Mouse (Mus musculus) left cerebral cortex, adult 8-10 months (tissue): ENCODE measurements around the gene Clybl. TPM values are rescaled to one million over a fixed set of nuclear protein-coding genes. Genes with fewer than 3 reads are reported as not detected.

ENCODE experiments used
- DNase-seq, 2 experiments: peaks; one replicate each; pipeline ENCODE4 v3.0.0; 2022; ENCODE audit warnings: low spot score in 2 of 2
- total RNA-seq, 4 experiments: library from RNA; stranded (reverse); gene quantifications; 2 replicates each; pipeline ENCODE4 v1.2.4; 2022

Clybl gene
- total RNA-seq, 4 experiments from 2014 or later: 25.2 to 32.9 (median 27.3) TPM

DNA sequence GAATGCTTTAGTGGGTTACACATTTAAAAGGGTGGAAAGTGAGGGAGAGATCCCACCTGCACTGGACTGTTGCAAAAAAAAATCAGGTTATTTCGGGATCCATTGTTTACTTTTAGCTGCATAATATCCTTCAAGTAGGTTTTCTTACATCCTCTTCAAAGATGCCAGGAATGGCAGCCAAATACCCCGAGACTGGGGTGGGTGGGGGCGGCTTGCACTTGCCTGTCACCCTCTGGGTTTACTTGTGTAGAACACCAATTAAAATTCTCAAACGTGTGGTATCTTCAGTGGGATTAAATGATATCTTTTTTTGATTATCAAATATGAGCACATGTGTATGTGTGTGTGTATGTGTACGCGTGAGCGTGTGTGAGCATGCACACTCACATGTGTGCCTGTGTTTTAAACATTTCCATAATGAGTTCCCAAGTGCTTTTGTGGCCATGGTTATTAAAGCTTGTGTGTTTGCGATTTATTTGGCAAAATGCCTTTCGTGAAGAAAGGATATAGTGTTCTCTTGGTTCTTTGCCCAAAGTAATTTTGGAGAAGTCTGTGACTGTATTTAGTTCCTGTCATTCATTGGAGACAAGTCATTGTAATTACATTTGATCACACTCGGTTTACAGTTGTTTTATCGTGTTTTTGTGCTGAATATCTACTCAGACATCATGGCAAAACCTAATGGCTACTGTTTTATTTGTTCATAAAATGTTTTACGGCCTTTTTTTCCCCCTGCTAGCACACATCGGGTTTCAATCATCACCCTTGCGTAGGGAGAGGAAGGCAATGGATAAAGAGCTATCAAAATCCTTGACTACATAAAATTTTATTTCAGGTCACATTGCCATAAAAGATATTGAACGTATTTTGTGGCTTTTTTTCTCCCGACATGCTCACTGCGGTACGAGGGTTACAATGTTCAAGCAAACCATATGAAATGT is 65.7 kb downstream of the Clybl start:
- no peak for DNase-seq

DNA sequence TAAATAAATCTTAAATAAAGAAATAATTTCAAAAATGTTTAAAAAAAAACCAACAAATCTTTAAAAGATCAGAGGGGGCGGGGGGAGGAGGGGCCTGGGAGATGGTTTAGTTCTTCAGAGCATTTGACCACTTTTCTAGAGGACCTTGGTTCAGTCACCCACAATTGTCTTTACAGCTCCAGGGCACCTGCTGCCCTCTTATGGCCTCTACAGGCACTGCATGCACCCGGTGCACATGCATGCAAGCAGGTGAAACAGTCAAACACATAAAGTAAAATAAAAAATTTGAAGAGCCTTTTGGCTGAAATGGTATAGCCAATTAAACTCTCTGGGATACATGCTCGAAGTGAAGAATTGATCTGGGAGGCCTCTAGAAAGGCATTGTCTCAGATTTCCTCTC is 67.6 kb downstream of the Clybl start:
- no peak for DNase-seq

DNA sequence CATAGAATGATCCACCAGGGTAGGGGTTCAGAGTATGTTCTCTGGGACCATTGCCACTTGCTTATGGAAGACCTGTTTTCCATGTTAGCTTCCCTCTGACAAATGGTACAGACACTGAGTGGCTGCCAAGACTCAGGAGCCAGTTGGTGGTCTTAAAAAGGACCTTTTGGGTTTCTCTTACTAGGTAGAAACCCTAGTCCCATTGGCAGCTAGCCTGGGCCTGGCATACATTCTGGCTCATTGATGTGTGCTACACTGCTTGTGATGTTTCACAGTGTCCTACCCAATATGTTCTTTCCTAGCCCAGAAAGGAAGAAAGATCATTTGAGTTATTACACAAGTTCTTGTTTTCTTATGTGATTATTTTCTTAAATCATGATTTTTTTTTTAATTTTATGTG is 69.8 kb downstream of the Clybl start:
- DNase-seq: no peak

DNA sequence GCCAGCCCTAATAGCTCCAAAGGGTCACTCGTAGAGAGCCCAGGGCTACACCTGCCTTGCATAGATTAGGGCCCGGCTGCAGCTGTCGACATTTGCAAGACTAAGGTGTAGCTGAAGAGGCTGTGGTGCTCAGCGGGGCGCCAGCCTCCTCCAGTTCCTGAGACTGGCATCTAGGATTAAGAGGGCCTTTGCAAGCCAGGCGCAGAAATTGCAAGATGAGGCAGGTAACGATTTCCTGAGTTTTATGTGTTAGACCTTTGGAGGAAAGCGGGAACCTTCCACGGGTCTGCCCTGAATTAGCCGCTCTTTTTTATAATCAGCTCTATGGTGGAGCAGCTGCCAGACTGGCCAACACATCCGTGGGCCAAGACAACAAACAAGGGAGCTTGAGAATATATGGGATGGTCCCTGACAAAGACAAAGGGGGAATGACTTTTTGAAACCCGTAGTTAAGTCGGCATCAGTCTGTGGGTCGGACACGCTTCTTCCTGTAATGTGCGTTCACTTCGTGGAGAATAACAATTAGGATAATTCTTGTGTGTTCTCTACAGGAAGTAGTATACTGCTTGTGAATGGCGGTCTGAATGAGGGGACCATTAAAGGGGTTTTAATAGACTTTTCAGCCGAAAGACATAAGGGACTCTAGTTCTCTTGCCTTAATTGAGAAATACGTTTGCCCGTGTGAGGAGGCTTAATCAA is 74.2 kb downstream of the Clybl start:
- DNase-seq: no peak

DNA sequence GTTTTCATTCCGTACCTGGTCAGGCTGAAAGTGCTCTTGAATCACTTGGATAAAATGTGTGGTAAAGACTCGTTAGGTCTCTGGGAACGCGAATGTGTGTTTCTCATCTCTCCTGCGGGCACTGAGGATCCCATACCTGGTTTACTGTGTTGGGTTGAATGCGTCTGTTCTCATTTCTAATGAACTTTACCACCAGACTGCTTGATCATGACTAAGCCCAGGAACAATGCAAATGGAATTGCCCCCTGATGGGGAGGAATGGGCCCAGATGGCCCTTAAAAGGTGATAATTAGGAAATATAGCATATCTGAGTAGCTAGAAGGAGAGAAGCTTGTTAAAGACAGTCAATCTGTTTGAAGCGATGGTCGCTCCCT is 74.7 kb downstream of the Clybl start:
- DNase-seq: no peak

DNA sequence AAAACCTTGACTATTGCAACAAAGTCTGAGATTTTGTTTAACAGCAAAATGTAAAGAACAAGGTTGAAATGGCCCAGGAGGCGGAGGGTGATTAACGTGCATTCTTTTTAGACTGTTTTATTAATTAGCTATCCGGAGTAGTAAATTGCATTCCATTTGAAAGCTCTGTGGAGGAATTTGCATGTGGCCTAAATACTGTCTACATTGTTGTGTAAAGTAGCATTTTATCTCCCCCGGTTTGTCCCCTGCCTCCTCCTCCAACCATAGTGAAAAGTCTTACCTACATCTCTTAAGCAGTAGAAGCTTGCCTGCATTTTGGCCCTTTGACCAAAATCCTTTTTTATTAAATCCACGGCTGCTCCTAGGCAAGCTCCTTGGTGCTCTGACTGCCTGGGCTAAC is 76.8 kb downstream of the Clybl start:
- DNase-seq: no peak

DNA sequence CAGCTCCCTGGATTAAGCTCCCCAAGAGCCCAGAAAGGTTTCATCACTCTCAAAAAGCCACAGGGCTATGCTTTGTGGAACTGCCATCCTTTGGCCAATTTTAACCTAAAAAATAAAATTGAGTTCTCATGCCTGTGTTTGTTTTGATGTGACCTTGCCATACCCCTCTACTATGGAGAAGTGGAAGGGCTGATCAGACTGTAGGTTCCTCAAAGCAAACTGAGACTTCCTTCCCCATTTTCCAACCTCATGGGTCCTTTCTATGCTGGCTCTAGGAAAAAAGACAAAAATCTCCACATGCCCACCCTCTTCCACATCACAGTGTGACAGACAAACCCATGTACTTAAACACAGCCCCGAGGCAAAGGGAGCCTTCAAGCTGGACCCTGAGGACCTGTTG is 79.7 kb downstream of the Clybl start:
- DNase-seq: no peak

DNA sequence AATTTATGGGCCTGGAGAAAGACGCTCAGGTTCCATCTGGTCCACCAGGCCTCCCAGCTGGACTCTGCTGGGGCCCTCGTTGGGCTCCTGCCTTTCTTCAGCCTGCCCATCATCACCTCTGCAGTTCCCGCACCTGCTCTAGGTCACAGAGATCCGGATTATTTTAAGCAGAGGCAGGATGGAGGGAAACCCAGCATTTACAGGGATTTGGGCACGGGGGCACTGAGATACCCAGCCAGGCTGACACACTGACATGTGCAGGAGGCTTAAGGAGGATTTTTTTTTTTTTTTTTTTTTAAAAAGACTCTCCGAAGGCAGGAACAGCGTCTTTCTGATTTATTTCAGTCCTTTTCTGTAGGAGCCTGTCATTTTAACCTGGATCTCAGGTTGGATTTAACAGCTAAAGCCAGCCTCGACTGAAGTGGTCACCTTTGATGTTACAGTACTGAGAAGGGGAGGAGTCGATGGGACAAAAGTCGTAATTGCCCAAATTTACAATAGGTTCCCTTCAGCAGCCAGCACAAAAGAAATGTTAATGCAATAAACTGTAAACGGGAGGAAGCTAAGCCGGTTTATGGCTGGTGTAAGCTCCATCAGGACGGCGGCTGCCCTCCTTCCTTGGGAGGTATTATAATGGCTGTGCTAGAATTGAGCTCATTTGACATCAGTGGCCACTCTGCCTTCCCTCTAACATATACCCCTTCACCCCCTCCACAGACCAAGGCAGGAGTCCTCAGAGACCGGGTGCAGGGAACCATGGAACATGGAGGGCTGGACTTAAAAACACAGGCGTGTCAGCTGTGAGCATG is 81.6 kb downstream of the Clybl start:
- no peak for DNase-seq

DNA sequence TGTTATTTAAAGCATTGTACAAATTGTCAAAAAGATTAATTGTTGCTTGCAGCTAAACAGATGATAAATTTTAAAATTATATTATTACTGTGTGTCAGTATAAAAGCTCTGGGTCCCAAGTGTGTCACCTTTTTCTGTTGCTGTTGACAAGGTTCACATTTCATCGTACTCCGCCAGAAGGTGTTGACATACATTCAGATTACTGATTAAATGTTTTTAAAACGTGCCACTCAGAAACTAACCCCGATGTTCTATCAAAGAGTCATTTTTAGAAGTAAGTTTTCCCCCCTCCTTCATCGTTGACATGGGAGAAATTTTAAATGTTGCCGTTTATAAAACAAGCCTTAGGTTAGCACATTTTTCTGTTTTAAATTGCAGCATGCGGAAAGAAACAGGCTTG is 83.7 kb downstream of the Clybl start:
- DNase-seq: no peak

DNA sequence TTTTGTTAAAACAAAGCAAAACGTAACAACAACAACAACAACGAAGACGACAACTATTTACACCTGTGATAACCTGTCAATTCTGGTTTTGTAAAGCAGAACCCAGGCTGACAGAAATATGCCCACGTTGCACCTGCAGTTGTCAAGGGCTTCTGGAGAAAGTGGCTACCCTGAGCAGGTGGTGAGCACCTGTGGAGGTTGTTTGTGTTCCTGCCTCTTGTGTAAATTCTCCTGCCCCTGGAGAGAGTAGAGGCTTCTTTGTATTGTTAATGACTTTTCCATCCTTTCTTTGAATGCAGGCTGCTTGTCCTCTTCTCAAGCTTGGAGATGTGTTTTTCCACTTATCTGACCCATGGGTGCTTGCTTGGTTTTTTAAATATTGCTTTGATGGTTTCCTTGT is 86.1 kb downstream of the Clybl start:
- no peak for DNase-seq

DNA sequence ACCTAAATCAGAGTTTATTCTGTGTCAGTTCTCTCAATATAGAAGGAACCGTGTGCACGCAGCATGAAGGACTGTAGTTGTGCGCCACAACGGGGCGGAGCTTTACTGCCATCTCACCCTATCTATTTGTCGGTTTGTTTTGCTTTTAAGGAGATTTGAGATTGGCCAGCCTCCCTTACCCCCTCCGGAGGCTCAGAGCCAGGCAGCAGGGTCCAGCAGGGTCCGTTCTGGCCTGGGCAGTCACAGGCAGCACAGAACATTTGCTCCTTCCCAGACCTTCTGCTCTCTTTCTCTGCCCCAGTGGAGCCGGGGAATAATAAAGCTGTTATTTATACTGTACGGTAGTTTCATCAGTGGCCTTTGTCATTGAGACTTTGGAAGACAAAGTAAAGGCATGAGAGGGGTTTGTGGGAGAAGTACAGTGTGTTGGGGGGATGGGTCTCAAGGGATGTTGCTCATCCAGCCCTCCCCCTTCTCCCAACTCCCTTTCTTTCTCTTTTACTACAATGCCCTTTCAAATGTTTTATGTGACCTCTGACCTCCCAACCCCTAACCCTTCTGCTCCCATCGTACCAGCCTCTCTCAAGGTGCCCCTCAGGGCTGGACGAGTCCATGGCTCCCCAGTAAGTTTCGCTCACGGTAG is 89.7 kb downstream of the Clybl start:
- no peak for DNase-seq

DNA sequence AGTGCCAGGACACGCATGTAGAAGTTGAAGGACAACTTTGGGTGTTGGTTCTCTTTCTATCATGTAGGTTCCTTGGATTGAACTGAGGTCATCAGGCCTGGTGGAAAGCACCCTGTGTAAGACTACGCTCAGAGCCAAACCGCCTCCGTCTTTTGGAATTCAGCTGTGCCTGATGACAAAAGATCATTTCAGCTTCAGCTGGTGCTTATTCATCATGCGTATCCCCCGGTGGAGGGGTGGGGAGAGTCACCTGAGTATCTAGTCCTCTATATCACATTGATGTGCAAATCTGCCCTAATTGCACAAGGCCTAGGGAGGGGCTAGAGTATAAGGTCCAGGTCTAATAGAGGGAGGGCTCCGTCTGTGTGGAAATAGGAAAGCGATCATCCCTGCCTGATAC is 95.6 kb downstream of the Clybl start:
- no peak for DNase-seq

DNA sequence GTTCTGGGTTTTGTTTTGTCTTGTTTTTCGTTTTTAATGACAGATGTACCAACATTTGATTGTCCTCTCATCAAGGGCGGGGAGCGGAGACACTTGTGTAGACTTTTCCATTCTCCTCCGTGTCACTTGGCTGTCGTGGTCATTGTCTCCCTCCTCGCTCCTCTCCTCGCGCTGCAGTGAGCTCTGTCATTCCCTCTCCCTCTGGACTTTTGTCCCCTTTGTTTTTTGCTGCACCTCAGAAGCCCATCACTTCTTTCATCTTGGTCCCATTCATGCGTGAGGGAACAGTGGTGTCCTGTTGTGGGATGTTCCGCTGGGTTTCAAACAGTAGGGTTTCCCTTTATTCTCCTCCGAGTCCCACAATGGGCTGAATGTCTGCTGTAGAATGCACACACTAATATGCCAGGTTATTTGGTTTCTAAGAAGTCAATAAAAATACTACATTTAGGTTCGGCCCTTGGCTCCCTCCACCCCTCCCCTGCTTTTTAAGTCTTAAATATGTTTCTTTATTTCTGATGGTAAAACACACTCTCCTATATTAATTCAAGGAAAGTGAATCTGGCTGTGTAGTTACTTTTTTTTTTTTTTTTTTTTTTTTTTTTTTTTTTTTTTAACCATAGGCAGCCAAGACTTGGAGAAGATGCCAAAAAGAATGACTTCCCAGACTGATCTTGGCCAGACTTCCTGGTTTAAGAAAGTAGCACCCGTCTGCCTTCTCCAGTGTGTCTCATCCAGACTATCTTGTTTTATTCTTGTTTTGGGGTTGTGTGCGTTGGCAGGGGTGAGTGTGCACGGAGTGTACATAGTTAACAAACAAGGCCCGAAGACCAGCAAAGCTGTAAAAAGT is 98.2 kb downstream of the Clybl start:
- DNase-seq: no peak

DNA sequence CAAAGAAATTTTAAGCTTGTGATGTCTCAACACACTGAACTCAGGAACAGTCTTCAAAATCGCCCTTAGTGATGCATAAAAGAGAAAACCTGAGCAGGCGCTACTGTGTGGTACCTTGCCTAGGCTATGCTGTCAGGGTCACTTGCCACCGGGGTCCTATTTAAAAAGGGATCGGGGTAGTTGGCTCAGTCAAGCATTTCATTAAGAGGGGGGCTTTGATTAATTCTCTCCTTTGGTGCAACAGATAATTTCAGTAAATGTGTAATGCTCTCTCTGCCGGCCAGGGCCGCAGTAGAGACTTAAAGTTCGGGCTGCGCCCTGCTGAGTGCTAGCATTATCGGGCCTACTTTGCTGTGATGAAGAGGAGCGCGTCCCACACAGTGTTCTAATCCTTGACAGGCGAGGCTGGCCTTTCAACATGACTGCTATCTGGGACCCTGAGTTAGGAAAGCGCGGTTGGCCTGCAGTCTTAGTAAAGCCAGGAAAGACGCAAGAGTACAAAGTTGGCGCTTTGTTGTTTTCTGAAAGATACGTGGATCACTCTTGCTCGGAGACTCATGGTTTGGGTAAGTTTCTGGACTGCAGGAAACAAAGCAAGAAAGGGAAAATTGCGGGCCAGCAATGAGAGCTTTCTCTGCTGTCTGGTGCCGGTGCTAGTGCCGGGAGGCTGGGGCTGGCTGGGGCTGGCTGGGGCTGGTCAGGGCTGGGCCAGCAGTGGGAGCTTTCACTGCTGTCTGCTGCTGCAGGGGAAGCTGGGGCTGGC is 99.0 kb downstream of the Clybl start:
- no peak for DNase-seq

DNA sequence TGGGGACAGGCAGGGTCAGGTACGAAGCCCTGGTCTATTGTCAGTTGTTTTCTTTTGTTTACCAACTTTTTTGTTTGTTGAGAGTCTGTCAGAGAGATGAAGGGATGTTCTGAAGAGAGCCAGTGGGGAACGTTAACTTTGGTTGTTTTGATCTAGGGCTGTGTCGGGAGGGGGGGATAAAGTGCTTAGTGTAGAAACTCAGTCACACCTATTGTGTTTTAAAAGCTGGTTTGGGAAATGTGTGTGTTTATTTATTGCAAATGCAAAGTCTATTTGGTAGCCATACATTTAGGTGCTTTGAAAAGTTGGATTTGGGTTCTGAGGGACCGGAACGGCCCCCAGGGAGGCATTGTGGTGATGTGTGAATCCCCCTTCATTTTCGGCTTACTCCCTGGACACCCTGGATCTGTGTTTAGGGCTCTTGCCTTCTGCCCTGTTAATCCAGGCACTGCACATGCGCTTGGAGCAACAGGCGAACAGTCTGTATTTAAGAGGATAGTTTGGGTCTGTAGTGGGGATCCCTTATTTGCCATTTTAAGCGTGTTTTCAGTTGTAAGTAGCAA is 99.6 kb downstream of the Clybl start:
- DNase-seq: no peak

DNA sequence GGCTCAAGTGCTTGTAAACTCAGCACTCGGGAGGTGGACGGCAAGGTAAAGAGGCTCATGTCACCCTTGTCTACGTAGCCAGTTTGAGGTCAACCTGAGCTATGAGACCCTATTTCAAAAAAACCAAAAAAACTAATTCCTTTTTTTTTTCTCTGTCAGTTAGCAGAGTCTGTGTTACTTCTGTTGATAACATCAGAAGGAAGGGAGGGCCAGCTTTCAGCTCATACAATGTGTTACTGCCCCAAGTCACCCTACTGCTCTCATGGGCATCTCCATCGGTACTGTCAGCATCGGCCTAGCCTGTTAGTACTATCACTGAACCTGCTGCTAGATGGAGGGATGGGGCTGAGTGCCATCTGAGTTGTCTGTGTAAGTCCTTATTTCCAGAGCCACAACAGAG is 102.5 kb downstream of the Clybl start:
- DNase-seq: no peak

DNA sequence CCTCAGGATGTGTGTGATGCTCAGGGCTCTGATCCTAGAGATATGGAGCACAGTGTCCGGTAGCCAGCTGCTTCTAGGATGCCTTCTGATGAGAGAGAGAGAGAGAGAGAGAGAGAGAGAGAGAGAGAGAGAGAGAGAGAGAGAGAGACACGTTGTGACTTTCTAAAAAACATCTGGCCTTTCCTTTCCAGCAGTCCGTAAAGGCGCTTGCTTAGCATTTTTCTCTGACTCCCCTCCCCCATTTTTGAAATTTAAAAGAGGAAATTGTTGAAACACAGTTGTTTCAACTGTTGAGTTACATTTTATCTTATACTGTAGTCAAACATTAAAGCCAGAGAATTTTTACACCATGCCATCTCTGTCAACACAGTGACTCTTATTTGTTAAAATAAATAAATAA is 114.9 kb downstream of the Clybl start:
- DNase-seq: no peak

DNA sequence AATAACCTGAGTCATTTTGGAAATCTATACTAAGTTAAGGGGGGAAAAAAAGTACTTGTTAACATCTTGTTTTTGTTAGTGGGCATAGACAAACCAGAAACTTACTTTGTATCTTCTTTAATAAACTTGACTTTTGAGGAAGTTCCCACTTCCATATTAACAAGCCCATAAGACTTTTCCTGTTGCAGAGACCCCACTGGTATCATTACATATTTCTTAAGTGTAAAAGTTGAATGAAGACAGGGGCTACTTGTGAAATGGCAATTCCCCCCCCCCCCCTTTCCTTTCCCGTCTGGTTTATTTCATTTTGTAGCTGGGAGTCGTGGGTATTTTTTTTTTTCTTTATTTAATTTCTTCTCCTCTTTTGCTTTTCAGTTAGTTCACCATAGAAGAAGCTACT is 115.4 kb downstream of the Clybl start:
- DNase-seq: no peak

DNA sequence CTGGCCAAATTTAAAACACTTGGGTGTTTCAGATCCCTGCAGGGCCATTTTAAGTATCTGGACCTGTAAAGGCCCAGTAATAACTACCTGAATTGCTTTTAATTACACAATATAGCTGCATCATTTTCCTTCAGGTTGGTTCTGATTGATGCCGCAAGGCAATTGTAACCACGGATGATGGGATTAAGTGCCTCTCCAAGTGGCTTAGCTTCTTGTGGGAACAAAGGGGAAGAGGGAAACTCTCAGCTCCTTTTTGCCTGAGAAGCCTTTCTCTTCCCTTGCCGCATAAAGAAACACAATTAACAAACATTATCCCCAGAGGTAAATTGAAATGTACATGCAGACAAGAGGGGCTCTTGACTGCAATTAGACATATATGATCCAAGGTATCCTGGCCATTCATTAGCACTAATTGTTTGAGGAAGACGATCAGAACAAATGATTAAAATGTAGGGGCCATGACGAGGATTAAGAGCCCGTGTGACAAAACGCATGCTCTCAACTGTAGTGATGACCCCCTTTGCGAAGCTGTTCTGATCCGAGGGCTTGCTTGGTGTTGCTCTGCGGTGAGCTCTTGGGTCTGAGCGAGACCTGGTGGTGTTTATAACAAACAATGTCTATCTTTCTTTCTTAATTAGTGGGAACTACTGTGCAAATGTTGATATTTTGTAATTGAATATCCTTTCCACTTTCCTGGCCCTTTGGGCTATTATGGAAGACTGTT is 116.0 kb downstream of the Clybl start:
- no peak for DNase-seq
